Mouse (Mus musculus): Measurements from ENCODE around the gene Wdr12. TPM values are rescaled to one million over a fixed set of nuclear protein-coding genes. Genes with fewer than 3 reads are reported as not detected.

The Wdr12 gene
- polyA plus RNA-seq, 1 experiment from 2014 or later: 51.5 TPM

- DNase-seq (ENCODE audit: low spot score) (no peak), ATAC-seq (ENCODE audit: insufficient read depth, low FRiP score, low TSS enrichment) (no peak)
- H3K9me3 ChIP-seq (ENCODE audit: control insufficient read depth, low read length): no peaks in the 10 kb centered on the region
- no peaks in the 10 kb centered on the region for H3K27me3 ChIP-seq (ENCODE audit: control insufficient read depth, insufficient read depth, low read length)
- no peak overlapping the region for H3K4me3 ChIP-seq (ENCODE audit: low read depth, low read length)
- no peaks in the 10 kb centered on the region for H3K36me3 ChIP-seq (ENCODE audit: control insufficient read depth, insufficient read depth, low read length)
- 87% methylated on average over 2 of the region's 2 CpGs for WGBS
- H3K4me2 ChIP-seq (ENCODE audit: low read depth): no peak overlapping the region
- H3K4me1 ChIP-seq (ENCODE audit: control insufficient read depth, insufficient read depth, low read length): no peaks in the 10 kb centered on the region
- H3K27ac ChIP-seq (ENCODE audit: low read depth, low read length): no peak overlapping the region
- H3K9ac ChIP-seq (ENCODE audit: low read length): no peak overlapping the region
Measured at GRCm38 (mm10) chr1:60035044-60035443, 63.4 kb downstream of the Wdr12 start.

Other genes with a start within 250 kb of the Wdr12 start
- 18.5 and 18.9 TPM in 2 replicates for gene Fam117b, start 185.6 kb downstream of the Wdr12 start, polyA plus RNA-seq (2014; fragmentation: Nextera tagmentation; extraction: Ambion mirVana)
- gene Ica1l, start 55.5 kb downstream of the Wdr12 start, polyA plus RNA-seq (2014; fragmentation: Nextera tagmentation; extraction: Ambion mirVana): 5.6 and 6.5 TPM in 2 replicates
- gene Carf, start 398 bp downstream of the Wdr12 start, polyA plus RNA-seq (2014; fragmentation: Nextera tagmentation; extraction: Ambion mirVana): 5.4 and 7.4 TPM in 2 replicates
- 6.6 and 6.7 TPM in 2 replicates for gene Nbeal1, start 82.0 kb upstream of the Wdr12 start, polyA plus RNA-seq (2014; fragmentation: Nextera tagmentation; extraction: Ambion mirVana)
- gene Cyp20a1, start 244.7 kb upstream of the Wdr12 start, polyA plus RNA-seq (2014; fragmentation: Nextera tagmentation; extraction: Ambion mirVana): 12.1 and 15.1 TPM in 2 replicates

All from neural tube, embryonic 11.5 days (tissue).